Mouse (Mus musculus) liver, postnatal 0 days (tissue): ENCODE data around the gene Inhbb.

Experiments
- CTCF ChIP-seq: sonication (generic); IDR thresholded peaks from 2 replicates; pipeline ENCODE4 v1.5.1; 2016; ENCODE audit warnings: antibody characterized with exemption, low read depth
- EP300 ChIP-seq: IDR thresholded peaks from 2 replicates; pipeline ENCODE4 v1.6.1; 2016; ENCODE audit warnings: antibody characterized with exemption, low read depth, mild to moderate bottlenecking

DNA sequence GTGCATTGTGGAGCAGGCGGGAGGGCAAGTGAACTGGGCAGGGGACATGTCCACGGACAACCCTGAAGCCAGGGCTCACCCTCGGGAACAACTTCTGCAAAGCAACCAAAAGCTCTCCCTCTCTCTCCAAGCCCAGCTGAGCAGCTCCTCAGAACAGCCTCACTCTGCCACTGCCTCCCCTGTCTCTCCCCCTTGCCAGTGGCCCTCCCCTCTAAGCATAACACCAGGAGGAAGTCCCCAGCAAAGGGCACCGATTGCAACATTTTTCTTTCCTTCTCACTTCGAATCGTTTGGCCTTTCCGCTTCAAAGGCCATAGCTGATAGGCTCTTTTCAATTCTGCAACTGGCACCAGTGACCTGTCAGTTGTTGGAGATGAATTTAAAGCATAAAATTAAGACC lies 5.9 kb downstream of the Inhbb start:
- TF ChIP-seq CTCF = no peak
- TF ChIP-seq EP300 = no peak
